Mouse (Mus musculus) CD8-positive naive resting alpha-beta T cell, adult 2 months (primary cell): ENCODE results near the gene Azi2.
A peak's percentile ranks its signal among the peaks of the same experiment; 100 is the strongest.

Experiments used
- DNase-seq, 2 experiments: peaks; one replicate each; pipeline ENCODE4 v3.0.0; 2022; ENCODE audit warnings: low read depth in 2 of 2, low spot score in 2 of 2

The Azi2 gene

DNA sequence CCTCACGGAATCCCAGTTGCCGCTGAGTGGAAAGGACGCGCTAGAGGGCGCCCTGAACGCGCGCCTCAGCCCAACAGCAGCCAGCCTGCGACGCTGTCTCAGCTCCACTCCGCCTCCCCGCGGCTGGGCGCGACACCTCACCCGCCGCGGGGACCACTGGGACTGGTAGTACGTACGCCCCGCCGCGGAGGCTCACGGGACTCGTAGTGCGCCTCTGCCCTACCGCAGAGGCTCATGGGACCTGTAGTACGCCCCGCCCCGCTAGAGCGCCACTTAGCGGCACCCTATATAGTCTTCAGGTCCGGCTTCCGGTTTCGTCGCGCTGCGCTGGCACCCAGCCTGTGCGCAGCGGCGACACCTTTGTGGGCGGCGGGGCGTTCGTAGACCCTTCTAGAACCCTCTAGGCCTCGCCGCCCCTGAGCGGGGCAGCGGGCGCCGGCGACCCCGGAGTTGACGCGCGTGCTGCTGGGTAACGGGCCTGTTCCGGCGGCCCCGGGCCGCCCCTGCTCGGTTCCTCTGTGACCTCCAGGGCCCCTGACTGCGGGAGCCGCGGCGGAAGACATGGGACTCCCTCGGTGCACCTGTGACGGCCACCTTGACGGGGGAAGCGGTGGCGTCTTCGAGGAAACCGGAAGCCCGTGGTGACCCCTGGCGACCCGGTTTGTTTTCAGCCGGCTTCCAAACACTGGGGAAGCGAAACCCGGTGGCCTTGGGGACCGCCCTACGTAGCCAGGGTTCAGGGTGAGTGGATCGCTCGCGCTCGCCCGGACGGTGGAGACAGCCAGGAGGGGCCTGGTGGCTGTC, at the start of gene Azi2:
Gene Azi2 (plus strand): TSS at position 282 of the 804 bp plus-strand sequence.
- DNase-seq, result peak; percentile 98

DNA sequence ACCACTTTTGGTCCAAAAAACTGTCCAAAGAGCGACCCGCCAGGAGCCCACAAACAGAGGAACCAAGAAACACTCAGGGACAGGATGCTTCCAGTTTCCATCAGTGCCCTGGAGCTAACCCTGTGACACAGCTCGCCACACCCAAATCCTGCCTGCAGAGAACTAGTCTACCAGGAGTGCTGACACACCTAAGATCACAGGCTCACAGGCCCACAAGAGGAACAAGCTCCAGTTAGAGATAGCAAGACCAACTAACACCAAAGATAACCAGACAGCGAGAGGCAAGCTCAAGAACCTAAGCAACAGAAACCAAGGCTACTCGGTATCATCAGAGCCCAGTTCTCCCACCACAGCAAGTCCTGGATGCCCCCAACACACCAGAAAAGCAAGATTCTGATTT, 43.7 kb upstream of the Azi2 start:
- no peak for DNase-seq

DNA sequence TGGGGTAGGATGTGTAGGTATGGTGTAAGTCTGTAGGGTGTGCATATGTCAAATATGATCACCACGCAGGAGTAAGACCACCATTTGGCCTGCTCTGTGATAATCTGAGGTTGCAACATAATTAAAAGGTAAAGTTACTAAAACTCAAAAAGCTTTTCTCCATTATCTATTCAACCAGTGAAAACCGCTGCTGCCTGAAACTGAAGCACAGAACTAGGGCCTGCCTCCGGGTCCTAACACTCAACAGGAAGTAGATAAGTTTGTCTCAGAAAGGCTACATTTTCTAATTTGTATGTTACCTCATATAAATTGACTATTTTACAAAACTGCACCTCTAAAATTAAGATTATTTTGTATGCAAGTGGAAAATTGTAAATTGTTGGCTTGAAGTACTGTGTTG, 38.8 kb upstream of the Azi2 start:
- DNase-seq, result no peak

DNA sequence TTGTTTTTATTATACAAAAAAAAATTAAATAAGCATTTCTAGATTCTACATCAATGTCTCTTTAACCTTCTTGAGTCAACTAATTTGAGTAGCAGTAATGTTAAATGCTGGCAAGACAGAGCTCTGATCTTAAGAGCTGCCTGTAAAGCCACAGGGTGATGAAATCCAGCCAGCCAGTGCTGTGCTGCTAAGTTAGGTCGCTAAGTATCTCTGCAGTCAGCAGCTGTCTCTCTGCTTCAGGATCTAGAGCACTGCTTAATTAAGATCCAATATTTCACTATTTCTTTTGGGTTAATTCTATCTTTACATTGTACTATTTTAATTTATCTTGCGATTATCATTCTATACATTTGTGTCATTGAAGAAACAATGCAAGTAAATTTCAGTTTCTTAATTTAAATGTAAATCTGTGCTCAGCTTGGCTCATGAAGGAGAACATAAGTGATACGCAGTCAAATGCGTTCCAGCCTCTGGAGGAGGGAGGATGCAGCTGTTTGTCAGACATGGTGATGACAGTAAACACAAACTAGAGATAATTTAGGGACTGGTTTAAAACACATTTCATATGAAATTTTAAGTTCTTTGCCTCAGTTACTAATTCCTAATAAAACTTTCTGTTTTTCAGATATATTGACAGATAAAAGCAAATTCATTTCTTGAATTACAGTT, 36.9 kb upstream of the Azi2 start:
- no peak for DNase-seq

DNA sequence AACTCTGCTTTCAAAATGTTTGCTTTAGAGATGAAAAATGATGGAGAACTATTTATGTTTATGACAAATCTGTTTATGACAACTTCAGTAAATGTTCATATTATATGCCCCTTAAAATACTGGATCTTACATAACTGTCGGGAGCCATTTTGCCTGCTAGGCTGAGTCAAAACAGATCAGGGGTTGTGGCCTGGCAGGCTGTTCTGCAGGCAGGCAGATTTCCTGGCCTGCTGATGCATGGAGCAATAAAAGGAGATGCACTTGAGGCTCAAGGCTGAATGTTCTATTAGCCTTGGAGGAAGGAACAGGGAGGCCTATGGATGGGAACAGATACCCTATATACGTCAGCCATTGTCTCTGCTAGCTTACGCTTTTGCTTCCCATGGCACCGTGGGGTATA, 36.4 kb upstream of the Azi2 start:
- DNase-seq, result no peak

DNA sequence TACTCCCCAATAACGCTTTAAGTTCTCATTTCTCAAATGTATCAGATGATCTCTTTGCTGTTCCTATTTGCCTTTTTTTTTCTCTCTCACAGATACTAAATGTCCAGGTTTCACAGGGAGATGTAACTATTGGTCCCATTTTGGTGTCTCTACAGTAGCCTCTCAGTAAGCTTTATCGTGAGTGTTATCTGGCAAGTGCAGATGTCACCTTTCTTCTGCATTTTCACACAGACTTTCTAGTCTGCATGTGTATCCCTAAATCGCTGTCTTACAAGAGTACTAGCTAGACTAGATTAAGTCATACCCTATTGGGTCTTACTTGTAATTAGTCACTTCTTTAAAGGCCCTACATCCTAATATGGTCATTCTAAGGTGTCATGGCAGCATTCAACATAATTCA, 27.4 kb upstream of the Azi2 start:
- DNase-seq, result no peak

DNA sequence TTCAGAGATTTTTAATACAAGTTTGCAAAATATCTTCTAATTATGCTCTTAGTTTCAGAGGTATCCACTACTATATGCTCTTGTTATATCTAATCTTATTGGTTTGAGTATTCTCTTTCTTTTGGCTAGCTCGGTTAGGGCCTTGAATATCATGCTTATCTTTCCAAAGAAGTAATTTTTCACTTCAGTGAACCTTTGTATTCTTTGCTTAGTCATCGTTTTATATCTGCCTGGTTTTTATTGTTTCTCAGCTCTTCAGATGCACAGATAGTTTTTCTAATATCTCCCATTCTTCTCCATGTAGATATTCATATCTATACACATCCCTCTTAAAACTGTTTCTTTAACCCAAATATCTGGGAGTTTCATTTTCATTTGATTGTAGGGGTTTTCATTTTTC, 15.3 kb upstream of the Azi2 start:
- DNase-seq, result no peak

DNA sequence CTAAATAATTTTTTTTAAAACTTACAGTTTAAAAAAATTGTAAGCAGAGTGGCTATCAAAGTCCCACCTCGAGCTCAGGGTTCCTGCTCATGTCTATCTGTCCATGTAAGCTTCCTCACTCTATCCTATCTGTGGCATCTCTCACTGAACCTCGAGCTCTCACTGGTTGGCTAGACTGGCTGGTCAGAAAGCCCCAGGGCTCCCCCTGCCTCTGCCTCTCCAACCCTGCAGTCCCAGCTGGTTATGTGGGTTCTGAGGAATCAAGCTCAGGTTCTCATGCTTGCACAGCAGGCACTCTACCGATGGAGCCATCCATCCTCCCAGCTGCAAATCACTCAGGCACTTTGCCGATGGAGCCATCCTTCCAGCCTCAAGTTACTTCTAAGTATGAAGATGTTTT, 10.8 kb upstream of the Azi2 start:
- DNase-seq, result no peak

DNA sequence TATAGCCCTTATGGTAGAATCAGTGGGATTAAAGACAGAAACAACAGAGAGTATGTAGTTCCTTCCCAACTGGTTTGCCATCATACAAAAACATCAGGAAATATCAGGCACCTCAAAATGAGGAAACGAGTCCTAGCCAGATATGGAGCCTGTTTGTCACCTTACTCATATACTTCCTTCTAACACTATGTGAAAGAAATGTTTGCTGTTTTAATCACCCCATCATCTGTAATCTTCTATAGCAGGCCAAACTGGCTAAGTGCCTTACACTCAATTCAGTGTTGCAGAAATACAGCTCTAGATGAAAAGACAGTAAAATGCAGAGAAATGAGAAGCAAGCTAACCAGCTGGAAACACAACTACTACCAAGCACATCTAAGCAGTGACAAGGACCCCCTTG, 10.0 kb upstream of the Azi2 start:
- no peak for DNase-seq

DNA sequence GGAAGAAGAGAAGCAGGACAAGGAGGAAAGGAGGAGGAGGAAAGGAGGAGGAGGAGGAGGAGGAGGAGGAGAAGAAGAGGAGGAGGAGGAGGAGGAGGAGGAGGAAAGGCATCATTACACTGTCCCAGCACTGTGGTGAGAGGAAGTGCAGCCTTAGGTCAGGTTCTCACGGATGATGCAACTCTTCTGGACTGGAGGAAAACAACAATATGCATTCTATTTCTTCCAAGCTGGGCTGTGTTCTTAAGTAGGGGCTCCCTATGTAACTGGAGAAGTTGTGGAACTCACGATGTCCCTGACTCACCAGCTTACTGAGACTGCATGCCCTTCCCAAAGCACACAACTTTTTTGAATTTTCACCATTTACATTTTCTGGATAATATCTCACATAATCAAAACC, 8.6 kb upstream of the Azi2 start:
- DNase-seq, result no peak

DNA sequence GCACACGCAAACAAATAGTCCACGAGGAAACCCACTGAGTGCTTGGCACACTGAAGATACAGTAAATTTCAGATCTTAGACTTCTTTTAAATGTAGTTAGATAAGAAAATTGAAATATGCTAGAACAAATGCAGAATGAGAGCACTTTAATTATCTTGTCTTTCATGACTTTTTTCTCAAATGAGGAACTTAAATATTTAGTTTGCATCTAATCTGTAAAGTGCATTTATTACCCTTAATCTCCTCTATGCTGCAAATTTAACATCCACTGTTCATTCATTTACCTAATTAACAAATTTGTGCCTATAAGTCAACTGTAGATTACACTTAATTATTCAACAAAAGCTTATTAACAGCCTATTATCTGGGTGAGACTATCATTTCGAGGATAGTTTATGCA, 5.3 kb upstream of the Azi2 start:
- DNase-seq, result no peak

DNA sequence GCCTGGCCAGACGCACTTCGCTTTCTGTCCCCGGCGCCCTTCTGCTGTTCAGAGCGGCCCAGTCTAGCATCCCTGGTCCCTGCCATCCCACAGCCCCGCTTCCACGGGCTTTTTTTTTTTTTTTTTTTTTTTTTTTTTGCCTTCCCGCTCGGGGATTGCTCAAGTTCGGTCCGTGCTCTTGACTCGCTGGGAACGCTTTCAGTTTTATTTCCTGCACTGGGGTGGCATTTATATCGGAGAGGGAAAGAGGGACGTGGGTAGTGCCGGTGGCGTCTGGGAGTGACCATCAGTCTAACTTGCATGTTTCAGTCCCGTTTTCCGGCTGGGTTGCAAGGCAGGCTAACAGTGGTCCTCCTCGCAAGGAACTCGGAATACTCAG, 712 bp downstream of the Azi2 start:
- DNase-seq, result no peak

DNA sequence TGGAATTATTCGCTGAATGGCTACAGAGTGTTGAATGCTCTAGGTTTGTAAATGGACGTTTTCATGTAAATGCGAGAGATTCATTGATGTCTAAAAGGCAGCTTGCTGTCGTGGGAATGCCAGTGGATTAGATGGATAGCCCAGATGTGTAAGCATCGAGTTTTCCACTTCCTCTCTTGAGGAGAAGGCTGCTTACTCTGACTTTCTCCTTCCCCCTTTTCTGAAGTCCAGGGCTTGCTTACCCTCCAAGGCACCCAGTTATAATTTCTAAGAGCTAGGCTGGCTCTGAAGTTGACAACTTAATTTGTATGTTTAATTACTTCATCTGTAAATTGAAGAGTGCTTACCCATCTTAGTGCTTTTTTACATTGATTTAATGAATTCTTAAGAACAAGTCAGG, 1.3 kb downstream of the Azi2 start:
- no peak for DNase-seq

DNA sequence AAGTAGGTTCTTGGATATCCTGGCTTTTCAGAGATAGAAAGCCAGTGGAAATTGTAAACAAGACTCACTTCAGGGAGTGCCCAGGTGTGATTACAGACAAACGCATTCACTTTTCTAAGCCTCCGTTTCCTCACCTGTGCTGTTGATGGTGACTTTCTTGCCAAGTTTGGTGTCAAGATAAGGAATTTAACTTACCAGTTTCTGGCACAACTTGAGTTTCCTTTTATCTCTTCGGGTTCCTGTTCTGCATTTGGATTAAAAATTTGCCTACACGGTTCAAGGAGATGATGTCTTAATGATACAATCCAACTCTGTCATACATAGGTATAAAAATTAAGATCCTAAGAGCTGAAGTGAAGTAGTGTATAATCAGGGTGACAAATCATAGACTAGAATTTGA, 2.4 kb downstream of the Azi2 start:
- no peak for DNase-seq

DNA sequence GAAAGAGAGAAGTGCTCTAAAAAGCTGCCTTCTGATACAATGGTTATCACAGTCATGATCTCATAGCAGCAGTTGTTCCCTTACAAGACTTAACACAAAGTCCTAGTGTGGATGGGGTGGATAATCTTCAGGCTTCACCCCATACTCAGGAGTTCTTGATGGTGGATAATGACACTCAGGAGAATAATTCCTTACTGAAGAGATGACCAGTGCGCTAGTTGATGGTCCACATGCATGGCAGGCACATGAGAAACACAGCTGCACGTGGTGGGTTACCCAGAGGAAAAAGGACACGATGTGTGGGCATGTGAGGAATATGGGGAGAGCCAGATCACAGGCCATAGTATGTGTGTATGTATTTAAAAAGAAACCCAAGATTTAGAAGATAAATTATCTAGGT, 3.3 kb downstream of the Azi2 start:
- DNase-seq, result no peak

DNA sequence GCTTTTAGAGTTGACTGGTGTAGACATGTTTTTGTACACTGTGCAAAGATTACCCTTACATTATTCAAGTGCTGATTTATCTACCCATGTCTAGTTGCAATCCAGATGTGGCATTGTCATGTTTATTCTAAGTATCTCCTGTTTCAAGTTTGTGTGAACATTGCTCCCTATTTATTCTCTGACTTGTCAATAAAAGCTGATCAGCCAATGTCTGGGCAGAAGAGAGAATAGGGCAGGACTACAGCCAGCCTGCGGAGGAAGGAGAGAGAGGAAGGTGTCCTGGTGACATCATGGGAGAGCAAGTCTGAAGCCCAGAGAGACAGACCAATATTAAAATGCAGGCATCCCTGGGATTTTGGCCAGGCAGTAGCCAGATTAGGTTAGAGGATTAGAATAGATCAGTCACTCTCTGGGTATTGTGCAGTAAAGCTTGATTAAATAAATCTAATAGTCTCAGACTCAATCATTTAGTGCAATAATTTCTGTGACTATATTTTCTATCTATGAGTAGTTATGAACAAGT, 4.8 kb downstream of the Azi2 start:
- no peak for DNase-seq

DNA sequence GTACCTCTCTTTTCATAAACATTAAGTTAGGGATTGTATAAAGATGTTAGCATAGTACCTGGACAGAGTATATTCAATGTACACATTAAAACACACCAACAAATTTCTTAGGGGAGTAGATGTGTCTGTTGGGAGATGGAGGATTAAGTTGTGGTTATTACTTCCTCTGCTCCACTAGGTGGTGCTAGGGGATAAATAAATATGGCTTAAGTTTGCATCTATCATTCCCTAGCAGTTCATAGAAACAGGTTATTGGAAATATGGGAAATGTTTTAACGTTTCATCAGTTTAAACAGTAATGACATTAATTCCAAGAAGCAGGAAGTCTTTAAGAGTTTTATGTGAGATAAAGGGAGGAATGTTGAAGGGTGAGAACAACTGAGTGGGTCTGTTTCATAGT, 13.0 kb downstream of the Azi2 start:
- DNase-seq, result no peak

DNA sequence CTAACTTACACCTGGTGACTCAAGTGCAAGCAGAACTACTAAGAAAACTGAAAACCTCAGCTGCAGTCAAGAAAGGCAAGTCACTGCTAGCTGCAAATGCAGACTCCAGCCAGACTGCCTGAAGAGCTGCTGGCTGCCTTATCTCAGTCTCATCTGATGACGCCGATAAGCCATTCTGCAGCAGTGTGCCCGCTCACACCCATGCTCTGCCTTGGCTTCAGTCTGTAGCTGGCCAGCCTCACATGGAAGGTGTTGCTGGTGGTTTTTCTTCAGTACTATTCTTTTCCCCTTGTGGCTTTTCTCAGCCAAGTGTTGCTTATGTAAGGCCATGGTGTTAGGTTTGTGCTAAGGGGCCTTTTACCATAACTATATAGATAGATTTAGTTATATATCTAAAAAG, 18.8 kb downstream of the Azi2 start:
- no peak for DNase-seq

DNA sequence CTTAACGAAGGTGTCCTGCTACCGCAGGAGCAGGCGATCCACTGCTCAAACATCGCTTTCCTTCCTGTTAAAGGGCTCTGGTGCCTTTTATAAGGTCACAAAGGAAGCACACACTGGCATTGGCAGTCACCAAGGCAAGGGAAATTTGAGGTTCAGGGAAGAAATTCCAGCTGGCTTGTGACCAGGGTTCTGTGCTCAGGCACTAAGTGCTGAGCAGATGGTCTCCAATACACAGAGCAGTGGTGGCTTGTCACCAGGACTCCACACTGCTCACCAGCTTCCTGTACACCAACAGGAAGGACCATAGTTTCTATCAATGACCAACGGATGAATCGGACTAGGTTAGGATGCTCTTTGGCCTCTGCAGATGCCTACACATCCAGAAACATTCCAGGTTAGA, 30.1 kb downstream of the Azi2 start:
- no peak for DNase-seq

DNA sequence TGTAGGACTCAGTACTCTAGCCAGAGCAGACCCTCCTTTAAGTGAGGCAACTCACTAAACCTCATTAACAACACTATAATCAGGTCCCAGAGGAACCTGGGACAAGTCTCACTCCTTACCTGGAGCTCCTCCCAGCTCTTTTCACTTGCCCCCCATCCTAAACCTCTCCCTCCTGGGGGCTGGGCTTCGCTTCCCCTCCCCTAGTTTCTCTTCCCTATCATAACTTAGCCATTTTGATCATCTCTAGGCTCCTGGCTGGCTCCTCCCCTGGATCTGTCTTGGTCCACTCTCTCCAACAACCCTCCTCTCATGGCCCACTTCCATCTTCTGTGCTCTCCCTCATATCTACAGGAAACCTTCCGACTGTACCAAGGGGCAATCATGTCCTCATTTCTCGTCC, 31.0 kb downstream of the Azi2 start:
- no peak for DNase-seq

DNA sequence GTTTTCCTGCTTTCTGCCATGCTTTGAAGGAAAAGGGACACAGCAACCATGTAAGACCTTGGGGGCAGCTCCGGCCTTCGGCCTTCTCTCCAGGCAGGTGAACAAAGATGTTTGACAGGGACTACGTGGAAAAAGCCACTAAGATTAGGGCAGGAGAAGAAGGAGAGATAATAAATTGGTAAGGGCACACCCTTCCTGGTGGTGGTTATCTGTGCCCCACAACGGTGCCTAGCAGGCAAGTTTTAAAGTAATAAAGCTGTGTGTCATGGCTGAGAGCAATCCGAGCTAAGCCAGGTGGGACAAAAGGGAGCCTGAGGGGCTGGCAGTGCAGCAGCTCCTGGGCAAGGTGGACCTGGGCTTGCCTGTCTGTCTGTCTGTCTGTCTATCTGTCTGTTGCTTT, 31.8 kb downstream of the Azi2 start:
- no peak for DNase-seq

DNA sequence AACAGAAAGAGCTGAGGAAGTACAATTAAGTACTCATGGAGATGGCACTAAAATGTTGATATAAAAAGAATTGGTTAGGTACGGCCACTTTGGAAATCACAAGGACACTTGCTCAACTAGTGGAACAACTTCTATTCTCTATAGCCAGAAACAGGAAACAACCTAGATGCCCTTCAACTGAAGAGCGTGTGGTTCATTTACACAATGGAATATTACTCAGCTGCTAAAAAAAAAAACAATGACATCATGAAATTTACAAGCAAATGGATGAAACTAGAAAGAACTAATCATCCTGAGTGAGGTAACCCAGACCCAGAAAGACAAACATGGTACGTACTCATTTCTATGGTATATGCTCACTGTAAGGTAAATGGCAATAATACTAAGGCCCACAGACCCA, 33.1 kb downstream of the Azi2 start:
- no peak for DNase-seq
